Mouse (Mus musculus): ENCODE data around the gene Nmb. TPM values are rescaled to one million over a fixed set of nuclear protein-coding genes. Genes with fewer than 3 reads are reported as not detected.
"Not testable (repeated sequence)": the region's sequence is repeated elsewhere in the genome, so short reads cannot be mapped to it uniquely, and the experiment has no call there.

Nmb gene
- polyA plus RNA-seq (2015; fragmentation: Nextera tagmentation; extraction: Ambion mirVana): 5.1 TPM in 2 replicates

- WGBS: 3% methylated on average over 19 of the region's 19 CpGs
Measured at GRCm38 (mm10) chr7:80904921-80905515, at the start of gene Nmb. Nmb (minus strand) TSS chr7:80905076.

GRCm38 (mm10) chr7:80954251-80954650 is 49.4 kb upstream of the Nmb start:
- ATAC-seq (ENCODE audit: insufficient read depth, low FRiP score, low read depth): no peak
- WGBS: 80% methylated on average over 2 of the region's 2 CpGs
- no peak overlapping the region for H3K9ac ChIP-seq
- H3K27ac ChIP-seq: no peak overlapping the region
- H3K4me1 ChIP-seq: no peaks in the 10 kb centered on the region
- H3K36me3 ChIP-seq: no peaks in the 10 kb centered on the region
- no peak overlapping the region for H3K4me2 ChIP-seq
- no peaks in the 10 kb centered on the region for H3K9me3 ChIP-seq
- no peak overlapping the region for H3K4me3 ChIP-seq (replicated peaks)
- H3K27me3 ChIP-seq (replicated peaks): no peaks in the 10 kb centered on the region

More at GRCm38 (mm10) chr7:80904921-80905515, at the start of gene Nmb:
- peaks cover 18% of the 10 kb centered on the region for H3K4me1 ChIP-seq
- H3K9me3 ChIP-seq: no peaks in the 10 kb centered on the region
- H3K36me3 ChIP-seq: peaks cover 9% of the 10 kb centered on the region; the same call in 1 of the 2 replicates
- H3K27ac ChIP-seq: no peak within 1 kb of the TSS
- H3K27me3 ChIP-seq (replicated peaks): no peaks in the 10 kb centered on the region
- H3K9ac ChIP-seq: peak within 1 kb of the TSS; percentile 33; the same call in 1 of the 2 replicates
- H3K4me3 ChIP-seq (replicated peaks): peak within 1 kb of the TSS; percentile 43
- H3K4me2 ChIP-seq: peak within 1 kb of the TSS; percentile 92
- peak; percentile 45; the same call in 1 of the 2 replicates for ATAC-seq (ENCODE audit: insufficient read depth, low FRiP score, low read depth)

GRCm38 (mm10) chr7:80952140-80952539 is 47.3 kb upstream of the Nmb start:
- WGBS: 54% methylated on average over 3 of the region's 3 CpGs
- Histone ChIP-seq H3K4me2 (no peak overlapping the region), H3K36me3 (no peaks in the 10 kb centered on the region), H3K9ac (no peak overlapping the region), H3K4me1 (no peaks in the 10 kb centered on the region), H3K9me3 (no peaks in the 10 kb centered on the region), H3K4me3 (replicated peaks) (no peak overlapping the region), H3K27ac (no peak overlapping the region), H3K27me3 (replicated peaks) (no peaks in the 10 kb centered on the region)
- ATAC-seq (ENCODE audit: insufficient read depth, low FRiP score, low read depth): no peak

- Histone ChIP-seq H3K4me2 (no peak overlapping the region), H3K9ac (no peak overlapping the region), H3K9me3 (no peaks in the 10 kb centered on the region), H3K4me1 (no peaks in the 10 kb centered on the region), H3K27ac (no peak overlapping the region), H3K4me3 (replicated peaks) (no peak overlapping the region), H3K27me3 (replicated peaks) (no peaks in the 10 kb centered on the region), H3K36me3 (no peaks in the 10 kb centered on the region)
- no peak for ATAC-seq (ENCODE audit: insufficient read depth, low FRiP score, low read depth)
- 80% methylated on average over 4 of the region's 4 CpGs for WGBS
Measured at GRCm38 (mm10) chr7:80951461-80951860, 46.6 kb upstream of the Nmb start.

- H3K9ac ChIP-seq: peak within 1 kb of the TSS; percentile 75
- WGBS: 2% methylated on average over 44 of the region's 44 CpGs
- H3K4me3 ChIP-seq (replicated peaks): peak within 1 kb of the TSS; percentile 83
- H3K27ac ChIP-seq: peak within 1 kb of the TSS; percentile 96
- no peaks in the 10 kb centered on the region for H3K36me3 ChIP-seq
- no peaks in the 10 kb centered on the region for H3K9me3 ChIP-seq
- peaks cover 8% of the 10 kb centered on the region for H3K4me1 ChIP-seq
- H3K27me3 ChIP-seq (replicated peaks): no peaks in the 10 kb centered on the region
- ATAC-seq (ENCODE audit: insufficient read depth, low FRiP score, low read depth): peak; percentile 99
- peak within 1 kb of the TSS; percentile 64 for H3K4me2 ChIP-seq
Measured at GRCm38 (mm10) chr7:80947445-80948350, 42.8 kb upstream of the Nmb start, which contains the start of gene Sec11a. Sec11a (minus strand) TSS chr7:80947780.

GRCm38 (mm10) chr7:80939808-80940207 is 34.9 kb upstream of the Nmb start:
- no peak for ATAC-seq (ENCODE audit: insufficient read depth, low FRiP score, low read depth)
- Histone ChIP-seq H3K4me1 (no peaks in the 10 kb centered on the region), H3K4me3 (replicated peaks) (no peak overlapping the region), H3K27me3 (replicated peaks) (no peaks in the 10 kb centered on the region), H3K36me3 (peaks cover 6% of the 10 kb centered on the region; the same call in 1 of the 2 replicates), H3K9ac (no peak overlapping the region), H3K9me3 (no peaks in the 10 kb centered on the region), H3K4me2 (no peak overlapping the region), H3K27ac (no peak overlapping the region)
- 90% methylated on average over 4 of the region's 4 CpGs for WGBS

GRCm38 (mm10) chr7:80937304-80937666 is 32.4 kb upstream of the Nmb start:
- H3K4me1 ChIP-seq; H3K4me3 ChIP-seq (replicated peaks); H3K27me3 ChIP-seq (replicated peaks); ATAC-seq (ENCODE audit: insufficient read depth, low FRiP score, low read depth); H3K27ac ChIP-seq; H3K9ac ChIP-seq; H3K4me2 ChIP-seq; H3K9me3 ChIP-seq: not testable (repeated sequence)
- peaks cover 14% of the 10 kb centered on the region; the same call in 1 of the 2 replicates for H3K36me3 ChIP-seq

GRCm38 (mm10) chr7:80936617-80937303 is 31.9 kb upstream of the Nmb start:
- H3K9me3 ChIP-seq; H3K27ac ChIP-seq; ATAC-seq (ENCODE audit: insufficient read depth, low FRiP score, low read depth); H3K27me3 ChIP-seq (replicated peaks); H3K4me3 ChIP-seq (replicated peaks); H3K4me2 ChIP-seq; H3K4me1 ChIP-seq; H3K9ac ChIP-seq: not testable (repeated sequence)
- H3K36me3 ChIP-seq: peaks cover 14% of the 10 kb centered on the region; the same call in 1 of the 2 replicates
- 37% methylated on average over 7 of the region's 7 CpGs for WGBS

- Histone ChIP-seq H3K9me3 (no peaks in the 10 kb centered on the region), H3K9ac (no peak overlapping the region), H3K27ac (no peak overlapping the region), H3K27me3 (replicated peaks) (no peaks in the 10 kb centered on the region), H3K4me1 (no peaks in the 10 kb centered on the region), H3K36me3 (peaks cover 14% of the 10 kb centered on the region; the same call in 1 of the 2 replicates), H3K4me2 (no peak overlapping the region), H3K4me3 (replicated peaks) (no peak overlapping the region)
- 88% methylated on average over 1 of the region's 1 CpGs for WGBS
- no peak for ATAC-seq (ENCODE audit: insufficient read depth, low FRiP score, low read depth)
Measured at GRCm38 (mm10) chr7:80935834-80936233, 31.0 kb upstream of the Nmb start.

GRCm38 (mm10) chr7:80932777-80933176 is 27.9 kb upstream of the Nmb start:
- 80% methylated on average over 1 of the region's 1 CpGs for WGBS
- H3K9me3 ChIP-seq: no peaks in the 10 kb centered on the region

GRCm38 (mm10) chr7:80931618-80932207 is 26.8 kb upstream of the Nmb start:
- H3K27ac ChIP-seq: no peak overlapping the region
- WGBS: 90% methylated on average over 8 of the region's 8 CpGs
- no peak overlapping the region for H3K4me3 ChIP-seq (replicated peaks)
- H3K9ac ChIP-seq: no peak overlapping the region
- H3K4me1 ChIP-seq: no peaks in the 10 kb centered on the region
- no peaks in the 10 kb centered on the region for H3K27me3 ChIP-seq (replicated peaks)
- H3K36me3 ChIP-seq: peaks cover 17% of the 10 kb centered on the region; the same call in 1 of the 2 replicates
- no peak overlapping the region for H3K4me2 ChIP-seq
- no peak for ATAC-seq (ENCODE audit: insufficient read depth, low FRiP score, low read depth)
- H3K9me3 ChIP-seq: no peaks in the 10 kb centered on the region

More at GRCm38 (mm10) chr7:80932777-80933176, 27.9 kb upstream of the Nmb start:
- Histone ChIP-seq H3K27me3 (replicated peaks) (no peaks in the 10 kb centered on the region), H3K36me3 (peaks cover 14% of the 10 kb centered on the region; the same call in 1 of the 2 replicates), H3K4me2 (no peak overlapping the region), H3K4me3 (replicated peaks) (no peak overlapping the region), H3K9ac (no peak overlapping the region), H3K4me1 (no peaks in the 10 kb centered on the region), H3K27ac (no peak overlapping the region)
- no peak for ATAC-seq (ENCODE audit: insufficient read depth, low FRiP score, low read depth)

All from stomach, embryonic 15.5 days (tissue).